Mouse (Mus musculus): ENCODE results near the gene Glcci1. TPM values are rescaled to one million over a fixed set of nuclear protein-coding genes. Genes with fewer than 3 reads are reported as not detected.

Gene Glcci1
- polyA plus RNA-seq, 1 experiment: 189 TPM

GRCm38 (mm10) chr6:8504521-8505228 lies 4.7 kb upstream of the Glcci1 start:
- 68% methylated on average over 6 of the region's 6 CpGs for WGBS
- H3K4me3 ChIP-seq (ENCODE audit: insufficient read depth, low read depth, low read length): no peak overlapping the region
- no peaks in the 10 kb centered on the region for H3K4me1 ChIP-seq (ENCODE audit: control insufficient read depth, insufficient read depth, low read length)
- TF ChIP-seq POLR2A (IDR thresholded peaks at IDR 0.05; ENCODE audit: insufficient read depth, low read depth, low read length) (no peak), CTCF (IDR thresholded peaks at IDR 0.05; ENCODE audit: insufficient read depth, low read depth, low read length) (no peak)
- no peak overlapping the region for H3K27ac ChIP-seq (ENCODE audit: insufficient read depth, low read depth, low read length)

DNA sequence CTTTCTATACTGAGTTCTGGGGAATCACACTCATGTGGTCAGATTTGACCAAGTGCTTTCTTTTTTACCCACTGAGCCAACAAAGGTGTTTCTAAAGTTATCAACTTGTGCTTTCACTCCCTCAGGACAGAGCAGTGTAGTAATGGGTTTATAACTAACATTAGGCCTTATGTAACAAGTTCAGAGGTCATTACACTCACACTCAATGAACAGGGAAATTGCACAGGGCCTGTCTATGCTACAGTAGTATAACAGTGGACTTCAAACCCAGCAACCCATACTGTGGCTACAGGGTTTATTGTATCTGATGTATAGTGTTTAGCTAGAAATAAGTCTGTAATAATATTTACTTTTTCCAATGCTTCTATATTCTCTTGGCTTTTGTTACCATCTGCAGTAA lies 2.8 kb upstream of the Glcci1 start:
- H3K4me3 ChIP-seq (ENCODE audit: insufficient read depth, low read depth, low read length): no peak overlapping the region
- TF ChIP-seq CTCF (IDR thresholded peaks at IDR 0.05; ENCODE audit: insufficient read depth, low read depth, low read length) (no peak), POLR2A (IDR thresholded peaks at IDR 0.05; ENCODE audit: insufficient read depth, low read depth, low read length) (no peak)
- H3K4me1 ChIP-seq (ENCODE audit: control insufficient read depth, insufficient read depth, low read length): no peaks in the 10 kb centered on the region
- H3K27ac ChIP-seq (ENCODE audit: insufficient read depth, low read depth, low read length): no peak overlapping the region

DNA sequence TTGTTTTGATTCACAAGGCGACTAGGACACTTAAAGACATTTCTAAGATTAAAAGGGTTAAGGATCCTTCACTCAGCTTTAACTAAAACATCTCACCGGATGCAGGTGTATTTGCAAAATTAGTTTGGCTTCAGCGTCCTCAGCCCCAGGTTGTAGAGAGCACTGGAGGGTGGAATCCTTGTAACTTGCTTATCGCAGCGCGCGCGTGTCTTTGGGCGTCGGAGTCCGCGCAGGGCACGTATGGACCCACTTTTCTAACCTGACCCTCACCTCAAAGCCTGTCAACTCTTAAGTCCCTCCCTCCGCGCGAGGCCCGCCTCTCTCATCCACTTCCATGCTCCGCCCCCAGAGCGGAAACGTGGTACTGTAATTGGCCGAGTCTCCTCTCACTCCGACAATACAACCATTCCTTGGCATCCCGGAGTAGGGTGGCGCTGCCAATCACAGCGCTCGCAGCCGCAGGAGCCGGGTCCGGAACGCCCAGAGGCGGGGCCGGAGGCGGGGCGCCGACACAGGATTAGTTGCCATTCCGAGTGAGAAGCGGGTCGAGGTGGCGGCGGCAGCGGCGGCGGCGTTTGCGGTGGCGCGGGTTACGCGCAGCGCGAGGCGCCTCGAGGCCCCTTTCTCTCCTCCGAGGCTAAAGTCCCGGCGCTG lies 390 bp upstream of the Glcci1 start:
- Histone ChIP-seq H3K4me1 (ENCODE audit: control insufficient read depth, insufficient read depth, low read length) (0 out of 2 replicates have a peak, but pooled peaks cover 2% of the 10 kb centered on the region), H3K4me3 (ENCODE audit: insufficient read depth, low read depth, low read length) (peak overlapping the region; percentile 96), H3K27ac (ENCODE audit: insufficient read depth, low read depth, low read length) (peak overlapping the region; percentile 96)
- TF ChIP-seq POLR2A (IDR thresholded peaks at IDR 0.05; ENCODE audit: insufficient read depth, low read depth, low read length): peak; percentile 98
- no peak for TF ChIP-seq CTCF (IDR thresholded peaks at IDR 0.05; ENCODE audit: insufficient read depth, low read depth, low read length)
- WGBS: under 1% methylated on average over 56 of the region's 56 CpGs

DNA sequence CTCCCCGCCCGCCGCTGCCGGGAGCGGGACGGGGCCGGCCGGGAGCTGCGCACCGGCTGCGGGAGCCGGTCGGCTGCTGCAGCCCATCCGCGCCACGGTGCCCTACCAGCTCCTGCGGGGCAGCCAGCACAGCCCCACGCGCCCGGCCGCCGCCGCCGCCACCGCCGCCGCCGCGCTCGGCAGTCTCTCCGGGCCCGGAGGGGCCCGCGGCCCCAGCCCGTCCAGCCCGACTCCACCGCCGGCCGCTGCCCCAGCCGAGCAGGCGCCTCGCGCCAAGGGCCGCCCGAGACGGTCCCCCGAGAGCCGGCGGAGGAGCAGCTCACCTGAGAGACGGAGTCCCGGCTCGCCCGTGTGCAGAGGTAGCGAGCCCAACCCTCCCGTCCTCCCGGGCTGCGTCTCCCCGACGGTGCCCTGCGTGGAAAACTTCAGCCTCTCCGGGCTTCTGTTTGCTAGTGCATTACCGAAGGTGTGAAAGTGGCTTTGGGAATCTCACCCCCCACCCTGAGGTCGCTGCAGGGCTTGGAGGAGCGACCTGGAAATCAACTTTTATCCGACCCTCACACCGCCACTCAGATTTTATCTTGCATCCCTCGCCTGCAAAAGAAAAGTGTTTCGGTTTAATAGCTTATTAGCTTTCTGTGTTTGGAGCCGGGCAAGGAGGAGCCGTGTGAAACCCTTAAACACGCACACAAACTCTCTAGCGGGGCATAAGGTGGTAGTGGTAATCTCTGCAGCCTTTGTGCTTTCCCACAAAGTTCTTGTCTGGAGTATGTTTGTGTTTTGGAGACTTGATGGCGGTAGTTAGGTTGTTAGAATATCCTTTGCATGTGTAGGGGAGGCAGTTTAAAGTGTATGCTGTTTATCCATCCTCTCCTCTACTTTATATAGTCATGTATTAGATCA lies 812 bp downstream of the Glcci1 start:
- TF ChIP-seq POLR2A (IDR thresholded peaks at IDR 0.05; ENCODE audit: insufficient read depth, low read depth, low read length) (no peak), CTCF (IDR thresholded peaks at IDR 0.05; ENCODE audit: insufficient read depth, low read depth, low read length) (no peak)
- WGBS: under 1% methylated on average over 72 of the region's 73 CpGs
- Histone ChIP-seq H3K4me3 (ENCODE audit: insufficient read depth, low read depth, low read length) (peak overlapping the region; percentile 96), H3K27ac (ENCODE audit: insufficient read depth, low read depth, low read length) (peak overlapping the region; percentile 86), H3K4me1 (ENCODE audit: control insufficient read depth, insufficient read depth, low read length) (0 out of 2 replicates have a peak, but pooled peaks cover 2% of the 10 kb centered on the region)

DNA sequence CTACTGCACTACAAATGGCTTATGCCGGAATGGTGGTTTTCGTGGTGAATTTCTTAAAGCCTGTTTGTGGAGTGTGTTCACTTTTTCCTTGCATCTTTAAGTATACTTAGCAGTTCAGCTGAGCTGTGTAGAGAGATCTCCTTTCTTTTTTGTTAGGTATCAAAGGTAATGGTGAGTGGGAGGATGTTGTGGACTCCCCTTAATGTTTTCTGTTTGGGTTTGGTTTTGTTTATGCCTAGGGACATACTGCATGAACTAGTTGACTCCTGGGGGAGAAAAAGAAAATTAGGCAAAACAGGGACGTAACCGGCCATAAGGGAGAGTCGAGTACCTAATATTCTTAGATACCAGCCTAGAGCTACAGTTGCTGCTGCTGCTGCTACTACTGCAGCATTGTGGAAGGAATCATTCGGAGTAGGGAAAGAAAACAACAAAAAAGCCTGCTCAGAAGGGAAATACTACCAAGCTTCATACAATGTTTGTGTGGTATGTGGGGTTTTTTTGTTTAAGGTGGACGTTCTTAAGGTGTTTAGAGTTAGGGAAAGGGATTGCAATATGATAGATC lies 1.5 kb downstream of the Glcci1 start:
- 2% methylated on average over 7 of the region's 7 CpGs for WGBS
- 0 out of 2 replicates have a peak, but pooled peaks cover 2% of the 10 kb centered on the region for H3K4me1 ChIP-seq (ENCODE audit: control insufficient read depth, insufficient read depth, low read length)
- no peak overlapping the region for H3K4me3 ChIP-seq (ENCODE audit: insufficient read depth, low read depth, low read length)
- no peak for TF ChIP-seq CTCF (IDR thresholded peaks at IDR 0.05; ENCODE audit: insufficient read depth, low read depth, low read length)
- no peak for TF ChIP-seq POLR2A (IDR thresholded peaks at IDR 0.05; ENCODE audit: insufficient read depth, low read depth, low read length)
- peak overlapping the region; percentile 51; the same call in 1 of the 2 replicates for H3K27ac ChIP-seq (ENCODE audit: insufficient read depth, low read depth, low read length)

DNA sequence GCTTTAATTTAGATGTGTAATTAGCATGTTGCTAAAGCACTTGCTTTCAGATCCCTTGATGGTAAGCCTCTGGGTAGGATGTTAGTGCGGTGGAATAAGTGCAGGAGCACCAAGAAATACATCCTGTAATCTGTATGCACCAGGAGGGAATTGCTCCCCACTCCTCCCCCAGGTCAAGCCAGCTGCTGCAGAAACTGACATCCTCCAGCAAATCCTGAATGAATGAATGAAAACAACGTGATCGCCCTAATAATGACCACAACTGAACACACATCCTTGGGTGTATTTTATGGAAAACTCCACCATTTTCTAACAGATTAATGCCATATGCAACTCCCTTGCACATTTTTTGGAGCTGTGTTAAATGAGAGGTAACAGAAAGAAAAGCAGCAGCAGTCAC lies 2.0 kb downstream of the Glcci1 start:
- TF ChIP-seq CTCF (IDR thresholded peaks at IDR 0.05; ENCODE audit: insufficient read depth, low read depth, low read length) (no peak), POLR2A (IDR thresholded peaks at IDR 0.05; ENCODE audit: insufficient read depth, low read depth, low read length) (no peak)
- H3K4me1 ChIP-seq (ENCODE audit: control insufficient read depth, insufficient read depth, low read length): 0 out of 2 replicates have a peak, but pooled peaks cover 2% of the 10 kb centered on the region
- peak overlapping the region; percentile 46 for H3K4me3 ChIP-seq (ENCODE audit: insufficient read depth, low read depth, low read length)
- WGBS: 15% methylated on average over 3 of the region's 3 CpGs
- H3K27ac ChIP-seq (ENCODE audit: insufficient read depth, low read depth, low read length): peak overlapping the region; percentile 73; the same call in 1 of the 2 replicates

GRCm38 (mm10) chr6:8512416-8512815 lies 3.0 kb downstream of the Glcci1 start:
- H3K4me1 ChIP-seq (ENCODE audit: control insufficient read depth, insufficient read depth, low read length): 0 out of 2 replicates have a peak, but pooled peaks cover 2% of the 10 kb centered on the region
- H3K4me3 ChIP-seq (ENCODE audit: insufficient read depth, low read depth, low read length): peak overlapping the region; percentile 45
- peak overlapping the region; percentile 10; the same call in 1 of the 2 replicates for H3K27ac ChIP-seq (ENCODE audit: insufficient read depth, low read depth, low read length)
- no peak for TF ChIP-seq CTCF (IDR thresholded peaks at IDR 0.05; ENCODE audit: insufficient read depth, low read depth, low read length)
- no peak for TF ChIP-seq POLR2A (IDR thresholded peaks at IDR 0.05; ENCODE audit: insufficient read depth, low read depth, low read length)
- 13% methylated on average over 8 of the region's 8 CpGs for WGBS

DNA sequence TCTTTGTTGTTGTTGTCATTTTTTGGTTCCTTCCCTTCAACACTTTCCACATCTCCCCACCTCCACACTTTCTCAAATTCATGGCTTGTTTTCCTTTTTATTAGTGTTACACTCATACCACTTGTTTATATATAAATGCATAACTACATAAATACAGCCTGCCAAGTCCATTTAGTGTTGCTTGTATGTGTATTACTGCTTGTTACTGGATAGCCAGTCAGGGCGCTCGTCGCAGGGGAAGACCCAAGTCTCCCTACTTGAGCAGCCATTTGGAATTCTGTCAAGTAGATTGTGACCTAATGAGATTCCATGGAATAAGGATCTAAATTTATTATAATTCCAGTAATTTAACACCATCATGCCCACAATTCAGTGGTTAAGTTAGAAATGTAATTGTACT lies 10.3 kb downstream of the Glcci1 start:
- WGBS: 85% methylated on average over 3 of the region's 3 CpGs
- H3K4me3 ChIP-seq (ENCODE audit: insufficient read depth, low read depth, low read length): no peak overlapping the region
- H3K4me1 ChIP-seq (ENCODE audit: control insufficient read depth, insufficient read depth, low read length): 0 out of 2 replicates have a peak, but pooled peaks cover 2% of the 10 kb centered on the region
- TF ChIP-seq POLR2A (IDR thresholded peaks at IDR 0.05; ENCODE audit: insufficient read depth, low read depth, low read length) (no peak), CTCF (IDR thresholded peaks at IDR 0.05; ENCODE audit: insufficient read depth, low read depth, low read length) (no peak)
- no peak overlapping the region for H3K27ac ChIP-seq (ENCODE audit: insufficient read depth, low read depth, low read length)

Data from olfactory bulb, adult 2 months (tissue).